Mouse (Mus musculus) neural tube, embryonic 15.5 days (tissue): ENCODE results near the gene Zfp941. TPM values are rescaled to one million over a fixed set of nuclear protein-coding genes. Genes with fewer than 3 reads are reported as not detected.

Source experiments
- ATAC-seq: fragments of 200-750 bp; cut with Nextera tagmentation; 2 replicates; pipeline ENCODE4 v1.8.0; 2017; ENCODE audit warnings: mild to moderate bottlenecking, moderate TSS enrichment, moderate library complexity; ENCODE audit not compliant: low FRiP score
- H3K27ac ChIP-seq: fragments of 300-500 bp; sonication (generic); replicated peaks from 2 replicates; pipeline ENCODE4 v1.5.1; 2015; ENCODE audit warnings: mild to moderate bottlenecking, inconsistent platforms
- H3K27me3 ChIP-seq: fragments of 300-500 bp; sonication (generic); replicated peaks from 2 replicates; pipeline ENCODE4 v1.6.1; 2015; ENCODE audit warnings: inconsistent platforms
- H3K36me3 ChIP-seq: fragments of 300-500 bp; sonication (generic); 2 replicates; pipeline ENCODE4 v1.6.1; 2015; ENCODE audit warnings: inconsistent platforms
- H3K4me1 ChIP-seq: fragments of 300-500 bp; sonication (generic); 2 replicates; pipeline ENCODE4 v1.6.1; 2015; ENCODE audit warnings: inconsistent platforms
- H3K4me2 ChIP-seq: fragments of 300-500 bp; sonication (generic); 2 replicates; pipeline ENCODE4 v1.6.1; 2015; ENCODE audit warnings: inconsistent platforms, mild to moderate bottlenecking, moderate library complexity
- H3K4me3 ChIP-seq: fragments of 300-500 bp; sonication (generic); replicated peaks from 2 replicates; pipeline ENCODE4 v1.5.1; 2015; ENCODE audit warnings: mild to moderate bottlenecking, inconsistent platforms
- H3K9ac ChIP-seq: fragments of 300-500 bp; sonication (generic); replicated peaks from 2 replicates; pipeline ENCODE4 v1.6.1; 2015; ENCODE audit warnings: mild to moderate bottlenecking, inconsistent platforms
- H3K9me3 ChIP-seq: fragments of 300-500 bp; sonication (generic); replicated peaks from 2 replicates; pipeline ENCODE4 v1.6.1; 2016; ENCODE audit warnings: inconsistent platforms
- polyA plus RNA-seq: library from polyadenylated mRNA; unstranded; fragments of >200 nt; fragmentation: Nextera tagmentation; extraction: Ambion mirVana; gene quantifications from 2 replicates; pipeline ENCODE4 v1.2.1, GENCODE M21; 2015

Zfp941 gene
- polyA plus RNA-seq, 1 experiment from 2014 or later = 33.1 TPM

DNA sequence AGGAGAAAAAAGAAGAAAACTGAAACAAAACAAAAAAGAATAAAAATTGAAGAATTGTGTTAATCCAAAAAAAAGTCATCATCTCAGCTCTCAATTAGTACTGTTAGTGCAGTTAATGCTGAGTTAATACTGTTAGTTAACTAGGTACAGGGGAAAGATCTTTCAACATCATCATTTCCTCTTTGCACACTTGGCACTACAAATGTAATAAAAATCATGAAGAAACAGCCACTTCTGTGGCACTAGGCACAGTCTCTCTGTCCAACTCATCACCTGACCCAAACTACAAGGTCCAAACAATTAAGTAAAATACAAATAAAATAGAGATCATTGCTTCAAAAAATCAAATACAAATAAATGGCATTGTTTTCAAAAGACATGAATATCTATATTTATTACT lies 61.3 kb downstream of the Zfp941 start:
- no peaks in the 10 kb centered on the region for H3K9me3 ChIP-seq
- H3K4me2 ChIP-seq = no peak overlapping the region

More for the DNA sequence above, 61.3 kb downstream of the Zfp941 start:
- Histone ChIP-seq H3K36me3 (no peaks in the 10 kb centered on the region), H3K4me1 (no peaks in the 10 kb centered on the region), H3K4me3 (no peak overlapping the region), H3K9ac (no peak overlapping the region), H3K27me3 (no peaks in the 10 kb centered on the region), H3K27ac (no peak overlapping the region)
- ATAC-seq = no peak

Other genes starting within 250 kb of the Zfp941 start
- gene Olfr46, start 220.9 kb downstream of the Zfp941 start, polyA plus RNA-seq = 0.01 TPM in 1 of 2 replicates, not detected in the other
- gene Olfr61, start 193.2 kb downstream of the Zfp941 start, polyA plus RNA-seq = not detected in 2 replicates
- not detected in 2 replicates for gene Olfr53, start 175.7 kb downstream of the Zfp941 start, polyA plus RNA-seq
- gene Olfr539, start 162.2 kb downstream of the Zfp941 start, polyA plus RNA-seq = 0.01 TPM in 2 replicates
- gene Olfr45, start 140.2 kb downstream of the Zfp941 start, polyA plus RNA-seq = not detected in 2 replicates
- not detected in 2 replicates for gene Olfr541, start 124.9 kb downstream of the Zfp941 start, polyA plus RNA-seq
- gene Cyp2e1, start 58.4 kb downstream of the Zfp941 start, polyA plus RNA-seq = not detected in 2 replicates
- gene Syce1, start 34.3 kb downstream of the Zfp941 start, polyA plus RNA-seq = 0.47 and 0.73 TPM in 2 replicates
- 0.23 and 0.46 TPM in 2 replicates for gene Urah, start 12.8 kb upstream of the Zfp941 start, polyA plus RNA-seq
- gene Scgb1c1, start 23.4 kb upstream of the Zfp941 start, polyA plus RNA-seq = not detected in 2 replicates
- not detected in 2 replicates for gene Odf3, start 25.6 kb upstream of the Zfp941 start, polyA plus RNA-seq
- not detected in 2 replicates for gene Gm45785, start 34.2 kb upstream of the Zfp941 start, polyA plus RNA-seq
- gene Ric8a, start 34.8 kb upstream of the Zfp941 start, polyA plus RNA-seq = 91.9 and 94.8 TPM in 2 replicates
- gene Bet1l, start 35.4 kb upstream of the Zfp941 start, polyA plus RNA-seq = 45.8 and 49.1 TPM in 2 replicates
- 253 and 254 TPM in 2 replicates for gene Psmd13, start 59.8 kb upstream of the Zfp941 start, polyA plus RNA-seq
- 61.9 and 67.8 TPM in 2 replicates for gene Sirt3, start 60.1 kb upstream of the Zfp941 start, polyA plus RNA-seq
- 1.5 and 4.8 TPM in 2 replicates for gene Cox8b, start 78.3 kb upstream of the Zfp941 start, polyA plus RNA-seq
- 0.67 and 5.6 TPM in 2 replicates for gene Nlrp6, start 98.7 kb upstream of the Zfp941 start, polyA plus RNA-seq
- gene Pgghg, start 119.2 kb upstream of the Zfp941 start, polyA plus RNA-seq = 6.3 and 10.2 TPM in 2 replicates
- 3.0 and 4.5 TPM in 2 replicates for gene Ifitm5, start 128.1 kb upstream of the Zfp941 start, polyA plus RNA-seq
- gene Gm45717, start 133.8 kb upstream of the Zfp941 start, polyA plus RNA-seq = not detected in 2 replicates
- gene Ifitm2, start 133.8 kb upstream of the Zfp941 start, polyA plus RNA-seq = 197 and 409 TPM in 2 replicates
- gene Ifitm1, start 145.0 kb upstream of the Zfp941 start, polyA plus RNA-seq = 20.6 and 115 TPM in 2 replicates
- 50.1 and 243 TPM in 2 replicates for gene Ifitm3, start 188.6 kb upstream of the Zfp941 start, polyA plus RNA-seq
- 1.7 and 1.8 TPM in 2 replicates for gene Ifitm6, start 195.7 kb upstream of the Zfp941 start, polyA plus RNA-seq
- not detected in 2 replicates for gene Gm17387, start 207.0 kb upstream of the Zfp941 start, polyA plus RNA-seq
- gene B4galnt4, start 238.9 kb upstream of the Zfp941 start, polyA plus RNA-seq = 39.3 and 51.2 TPM in 2 replicates